Mouse (Mus musculus): ENCODE measurements around the gene H1foo. TPM values are rescaled to one million over a fixed set of nuclear protein-coding genes. Genes with fewer than 3 reads are reported as not detected.

Gene H1foo
- polyA plus RNA-seq, 2 experiments from 2014 or later: not detected

Other genes starting within 250 kb of the H1foo start
- gene Tmem40, start 182.5 kb upstream of the H1foo start, polyA plus RNA-seq (2017; shearing (Covaris generic)): not detected
- 1 to 10 TPM; 3.7 to 4.5 TPM for gene Cand2, start 170.4 kb upstream of the H1foo start, polyA plus RNA-seq (2017; shearing (Covaris generic))
- 1,000 to 10,000 TPM; 6,591 to 8,533 TPM for gene Rpl32, start 136.2 kb upstream of the H1foo start, polyA plus RNA-seq (2017; shearing (Covaris generic))
- under 1 TPM in 1 of 2 experiments, not detected in 1; 0.20 TPM for gene Efcab12, start 106.5 kb upstream of the H1foo start, polyA plus RNA-seq (2017; shearing (Covaris generic))
- 10 to 100 TPM in 1 of 2 experiments, 1 to 10 TPM in 1; 9.8 to 14.9 TPM for gene Mbd4, start 91.6 kb upstream of the H1foo start, polyA plus RNA-seq (2017; shearing (Covaris generic))
- 1 to 10 TPM; 1.7 to 5.1 TPM for gene Ift122, start 91.5 kb upstream of the H1foo start, polyA plus RNA-seq (2017; shearing (Covaris generic))
- not detected for gene Rho, start 13.2 kb upstream of the H1foo start, polyA plus RNA-seq (2017; shearing (Covaris generic))
- 1 to 10 TPM; 4.7 to 6.2 TPM for gene Plxnd1, start 50.1 kb downstream of the H1foo start, polyA plus RNA-seq (2017; shearing (Covaris generic))
- gene Tmcc1, start 248.5 kb downstream of the H1foo start, polyA plus RNA-seq (2017; shearing (Covaris generic)): 10 to 100 TPM; 30.4 to 30.8 TPM